Mouse (Mus musculus) cortical plate, adult 2 months (tissue): Measurements from ENCODE around the gene Kcnma1.

ENCODE experiments used
- CTCF ChIP-seq: fragments of 200-500 bp; IDR thresholded peaks from 2 replicates; pipeline ENCODE4 v1.5.1; 2011; ENCODE audit warnings: mild to moderate bottlenecking, control low read depth, low read length; ENCODE audit not compliant: insufficient read depth; ENCODE audit errors: extremely low read depth
- POLR2A ChIP-seq: fragments of 200-500 bp; IDR thresholded peaks from 2 replicates; pipeline ENCODE4 v1.6.1; 2011; ENCODE audit warnings: mild to moderate bottlenecking, low read length, control low read depth; ENCODE audit not compliant: insufficient read depth; ENCODE audit errors: extremely low read depth

GRCm38 (mm10) chr14:23552252-23552974 lies 461.9 kb downstream of the Kcnma1 start:
- TF ChIP-seq POLR2A (no peak), CTCF (no peak)
